Mouse (Mus musculus): Measurements from ENCODE around the gene Rasgrp2.
A peak's percentile ranks its signal among the peaks of the same experiment; 100 is the strongest.

The Rasgrp2 gene

GRCm38 (mm10) chr19:6408749-6409148 is 9.6 kb downstream of the Rasgrp2 start:
- DNase-seq, result no peak

GRCm38 (mm10) chr19:6409176-6409575 is 10.0 kb downstream of the Rasgrp2 start:
- DNase-seq, result no peak

- DNase-seq, result no peak
These were observed 10.8 kb downstream of the Rasgrp2 start for GRCm38 (mm10) chr19:6409936-6410335.

- DNase-seq, result no peak
These were observed 13.7 kb downstream of the Rasgrp2 start for GRCm38 (mm10) chr19:6412798-6413197.

GRCm38 (mm10) chr19:6415454-6415853 is 16.3 kb downstream of the Rasgrp2 start:
- DNase-seq, result no peak

GRCm38 (mm10) chr19:6416124-6416770 is 17.1 kb downstream of the Rasgrp2 start:
- DNase-seq, result no peak

- no peak for DNase-seq
These were observed 18.0 kb downstream of the Rasgrp2 start for GRCm38 (mm10) chr19:6416894-6417761.

GRCm38 (mm10) chr19:6418233-6418879 is 19.2 kb downstream of the Rasgrp2 start, which contains the start of gene Nrxn2:
Gene Nrxn2 (plus strand): TSS chr19:6418731.
- DNase-seq, result peak; percentile 94

- no peak for DNase-seq
These were observed 20.0 kb downstream of the Rasgrp2 start for GRCm38 (mm10) chr19:6418984-6419692.

- DNase-seq, result no peak
These were observed 20.7 kb downstream of the Rasgrp2 start for GRCm38 (mm10) chr19:6419805-6420310.

- DNase-seq, result peak; percentile 65
These were observed 21.5 kb downstream of the Rasgrp2 start for GRCm38 (mm10) chr19:6420481-6421210.

- peak; percentile 61 for DNase-seq
These were observed 22.1 kb downstream of the Rasgrp2 start for GRCm38 (mm10) chr19:6421211-6421590.

GRCm38 (mm10) chr19:6422014-6422413 is 22.9 kb downstream of the Rasgrp2 start:
- no peak for DNase-seq

- DNase-seq, result peak; percentile 76
These were observed 24.1 kb downstream of the Rasgrp2 start for GRCm38 (mm10) chr19:6423241-6423640.

- no peak for DNase-seq
These were observed 25.2 kb downstream of the Rasgrp2 start for GRCm38 (mm10) chr19:6424137-6424881.

GRCm38 (mm10) chr19:6425595-6425994 is 26.5 kb downstream of the Rasgrp2 start:
- no peak for DNase-seq

- DNase-seq, result no peak
These were observed 27.8 kb downstream of the Rasgrp2 start for GRCm38 (mm10) chr19:6426703-6427500.

GRCm38 (mm10) chr19:6427653-6428434 is 28.7 kb downstream of the Rasgrp2 start:
- no peak for DNase-seq

- no peak for DNase-seq
These were observed 29.5 kb downstream of the Rasgrp2 start for GRCm38 (mm10) chr19:6428501-6429200.

Measured in right cerebral cortex, postnatal 25 days (tissue).